Mouse (Mus musculus) monocyte, adult 5-6 weeks (primary cell): ENCODE measurements around the gene Ldb1. TPM values are rescaled to one million over a fixed set of nuclear protein-coding genes. Genes with fewer than 3 reads are reported as not detected.

Source experiments
- ATAC-seq: fragments of 153-309, 156-312 bp; replicated peaks from 2 replicates; pipeline ENCODE4 v1.8.0; 2017; ENCODE audit warnings: mild to moderate bottlenecking; ENCODE audit not compliant: low TSS enrichment, insufficient number of reproducible peaks, severe bottlenecking, poor library complexity, low FRiP score
- total RNA-seq: library from RNA; stranded (forward); fragments of 200-1000, 200-491, 200-594 nt; gene quantifications from 3 replicates; pipeline ENCODE4 v1.2.3, GENCODE M21; 2017

The Ldb1 gene
- total RNA-seq = 90.1 to 143 TPM (median 108 TPM) in 3 replicates

GRCm38 (mm10) chr19:46044993-46045695 lies at the start of gene Ldb1:
TSS of gene Ldb1 (minus strand) at chr19:46045214.
- ATAC-seq = peak; percentile 62

- ATAC-seq = no peak
Observed at GRCm38 (mm10) chr19:46094144-46094543, 49.1 kb upstream of the Ldb1 start.

DNA sequence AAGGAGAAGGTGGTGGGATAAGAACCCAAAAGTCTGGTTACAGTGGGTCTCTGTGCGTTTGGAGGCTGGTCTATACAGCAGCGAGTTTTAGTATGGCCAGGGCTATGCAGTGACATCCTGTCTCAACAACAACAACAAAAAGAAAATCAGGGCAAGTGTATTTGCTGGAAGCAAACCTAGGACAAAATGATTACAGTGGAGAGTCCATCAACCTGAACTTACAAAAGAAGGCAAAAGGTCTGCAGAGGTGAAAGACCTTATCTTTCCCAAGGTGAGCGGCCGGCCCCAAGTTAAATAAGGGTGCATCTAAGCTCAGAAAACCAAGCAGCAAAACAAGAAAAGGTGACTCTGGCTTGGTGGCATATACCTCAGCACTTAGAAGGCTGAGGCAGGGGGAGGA lies 46.6 kb upstream of the Ldb1 start:
- ATAC-seq = no peak

GRCm38 (mm10) chr19:46087871-46088270 lies 42.9 kb upstream of the Ldb1 start:
- no peak for ATAC-seq

GRCm38 (mm10) chr19:46086337-46086736 lies 41.3 kb upstream of the Ldb1 start:
- ATAC-seq = peak; percentile 62

DNA sequence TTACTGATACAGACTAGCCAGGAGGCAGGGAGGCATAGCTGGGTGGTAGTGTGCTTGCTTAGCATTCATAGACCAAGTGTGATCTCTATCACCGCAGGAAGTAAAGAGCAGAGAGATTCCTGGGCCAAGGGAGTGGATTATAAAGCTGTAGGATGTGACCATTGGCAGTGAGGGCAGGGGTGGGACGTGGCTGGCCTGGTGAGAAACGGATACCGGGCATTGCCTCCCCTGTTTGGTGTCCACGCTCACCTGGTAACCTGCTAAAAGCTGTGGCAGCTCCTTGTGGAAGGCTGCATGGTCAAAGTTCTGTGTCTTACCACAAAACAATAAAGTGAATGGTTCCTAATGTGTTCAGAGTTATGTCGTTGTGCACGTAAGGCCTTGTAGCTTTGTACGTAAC lies 40.2 kb upstream of the Ldb1 start:
- ATAC-seq = no peak

- no peak for ATAC-seq
Observed at GRCm38 (mm10) chr19:46078535-46078934, 33.5 kb upstream of the Ldb1 start.

DNA sequence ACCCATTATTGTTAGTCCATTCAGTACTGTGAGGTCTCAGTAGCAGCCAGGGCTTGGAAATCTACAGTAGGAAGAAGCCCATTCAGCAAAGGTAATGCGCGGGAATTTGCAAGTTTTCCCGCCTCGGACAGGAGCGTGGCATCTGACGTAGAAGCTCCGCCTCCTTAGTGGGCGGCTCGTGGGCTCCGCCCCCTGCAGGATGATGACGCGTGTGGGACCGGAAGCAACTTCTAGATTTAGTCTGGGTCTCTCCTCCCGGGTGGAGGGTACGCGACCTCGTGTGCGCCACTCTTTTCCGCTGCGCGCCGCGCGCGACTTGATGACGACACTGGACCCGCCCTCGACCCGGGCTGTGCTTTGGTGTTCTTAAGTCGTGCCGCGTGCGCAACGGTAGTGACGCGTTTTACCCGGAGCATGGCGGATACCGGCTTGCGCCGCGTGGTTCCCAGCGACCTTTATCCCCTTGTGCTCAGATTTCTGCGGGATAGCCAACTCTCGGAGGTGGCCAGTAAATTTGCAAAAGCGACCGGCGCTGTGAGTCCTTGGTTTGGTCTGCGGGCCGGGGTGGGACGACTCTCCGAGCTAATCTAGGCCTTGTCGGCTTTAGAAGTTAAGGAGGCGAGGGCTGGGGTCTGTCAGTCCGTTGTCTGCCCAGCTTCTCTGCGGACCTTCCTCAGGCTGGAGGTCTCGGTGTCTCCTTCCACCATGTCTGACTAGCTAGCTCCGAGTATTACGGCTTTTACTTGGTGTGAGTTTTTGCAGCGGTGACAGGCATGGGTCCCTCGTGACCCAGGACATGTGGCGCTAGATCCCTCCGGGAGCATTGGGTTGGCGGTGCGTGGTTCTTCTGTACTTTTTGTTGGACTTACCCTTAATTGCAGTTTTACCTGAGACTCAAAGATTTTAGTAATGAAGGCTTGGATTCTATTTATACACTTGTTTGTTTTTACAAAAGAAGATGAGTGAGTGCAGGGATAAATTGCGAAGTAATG lies 30.9 kb upstream of the Ldb1 start, which contains the start of gene Nolc1:
TSS of gene Nolc1 (plus strand) at position 248 of the 992 bp plus-strand sequence.
- ATAC-seq = peak; percentile 97

- ATAC-seq = no peak
Observed at GRCm38 (mm10) chr19:46074266-46074665, 29.3 kb upstream of the Ldb1 start.

DNA sequence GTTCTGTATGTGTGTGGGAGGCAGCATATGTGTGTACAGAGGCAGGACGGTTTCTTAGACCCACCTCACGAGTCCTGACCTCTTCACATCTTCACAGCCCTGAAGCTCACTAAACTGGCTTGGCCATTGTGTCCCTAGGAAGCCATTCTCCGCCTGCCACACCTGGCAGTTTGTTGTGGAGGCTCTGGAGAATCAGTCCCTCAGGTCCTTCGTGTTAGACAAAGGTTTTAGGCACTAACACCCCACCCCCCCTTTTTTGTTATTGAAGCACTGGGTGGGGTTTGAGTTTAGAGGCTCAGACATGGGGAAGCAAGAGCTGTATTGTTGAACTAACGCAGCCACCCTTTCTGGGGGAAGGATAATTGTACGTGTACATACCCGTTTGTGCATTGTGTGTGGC lies 28.3 kb upstream of the Ldb1 start:
- no peak for ATAC-seq

DNA sequence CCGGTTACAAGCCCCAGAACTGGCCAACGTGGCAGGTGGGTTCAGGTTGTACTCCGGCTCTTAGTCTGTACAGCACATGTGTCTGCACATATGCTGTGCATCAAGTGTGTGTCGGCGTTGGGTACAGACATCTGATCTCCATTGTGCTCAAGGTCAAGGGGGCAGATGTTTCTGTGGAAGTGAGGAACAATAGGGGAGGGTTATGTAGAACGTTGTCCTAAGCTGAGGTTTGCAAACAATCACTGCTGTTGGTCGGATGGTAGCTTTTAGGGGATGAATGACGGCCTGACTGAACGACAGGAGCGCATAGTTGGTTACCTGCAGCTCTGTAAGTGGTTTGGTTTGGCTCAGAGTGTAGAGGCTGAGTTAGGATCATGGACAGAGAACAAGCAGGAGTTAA lies 23.0 kb upstream of the Ldb1 start:
- no peak for ATAC-seq

- ATAC-seq = no peak
Observed at GRCm38 (mm10) chr19:46060845-46061244, 15.8 kb upstream of the Ldb1 start.

DNA sequence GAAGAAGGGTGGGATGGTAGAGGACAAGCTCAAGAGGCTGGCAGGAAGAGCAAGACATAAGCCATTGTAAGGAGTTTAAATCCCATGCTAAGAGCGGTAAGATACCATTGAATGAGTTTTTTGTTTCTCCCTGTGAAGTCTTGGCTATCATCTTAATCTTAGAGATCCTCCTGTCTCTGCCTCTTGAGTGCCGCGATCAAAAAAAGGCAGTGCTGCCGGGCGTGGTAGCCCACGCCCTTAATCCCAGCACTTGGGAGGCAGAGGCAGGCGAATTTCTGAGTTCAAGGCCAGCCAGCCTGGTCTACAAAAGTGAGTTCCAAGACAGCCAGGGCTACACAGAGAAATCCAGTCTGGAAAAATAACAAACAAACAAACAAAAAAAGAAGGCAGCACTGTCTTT lies 13.5 kb upstream of the Ldb1 start:
- ATAC-seq = no peak

GRCm38 (mm10) chr19:46056947-46057607 lies 12.1 kb upstream of the Ldb1 start:
- peak; percentile 48 for ATAC-seq

GRCm38 (mm10) chr19:46056388-46056946 lies 11.5 kb upstream of the Ldb1 start:
- peak; percentile 97 for ATAC-seq

GRCm38 (mm10) chr19:46055752-46056387 lies 10.9 kb upstream of the Ldb1 start:
- ATAC-seq = peak; percentile 50

DNA sequence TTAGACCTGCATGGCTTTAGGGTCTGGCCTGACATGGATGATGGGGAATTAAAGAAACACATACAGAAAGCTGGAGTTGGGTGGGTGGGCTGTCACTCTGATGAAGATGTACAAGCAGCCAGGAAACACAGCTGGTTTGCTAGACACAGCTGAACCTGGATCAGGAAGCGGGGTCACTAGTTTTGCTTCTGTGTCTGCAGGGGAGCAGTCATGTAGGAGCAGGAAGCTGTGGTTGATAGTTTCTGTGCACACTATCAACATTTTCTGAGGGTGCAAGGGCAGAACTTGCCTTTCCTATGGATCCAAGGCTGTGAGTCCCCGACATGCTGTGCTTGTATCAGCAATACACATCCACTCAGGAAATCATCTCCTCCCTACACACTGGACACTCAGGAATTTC lies 5.4 kb upstream of the Ldb1 start:
- no peak for ATAC-seq

- no peak for ATAC-seq
Observed at GRCm38 (mm10) chr19:46049129-46049528, 4.1 kb upstream of the Ldb1 start.
